ENCODE assay signal across 24 mouse cellular contexts in genomic region chr5:146468311-146468710, GRCm38 (mm10). TPM values are rescaled to one million over a fixed set of nuclear protein-coding genes. Genes with fewer than 3 reads are reported as not detected.
"Had no signal": no experiment of that assay in that cellular context is flagged by ENCODE, and none has a peak within 500 bp of the region (broad histone marks: within the 10 kb centered on the region; RNA-seq: fewer than 3 reads in every experiment).

No protein-coding gene starts in this region.

- H3K36me3 ChIP-seq: limb, embryonic 15.5 days; liver, embryonic 12.5 days had no signal

- H3K27ac ChIP-seq: limb, embryonic 15.5 days; liver, embryonic 12.5 days; midbrain, embryonic 10.5 days; neural tube, embryonic 15.5 days had no signal

- H3K4me3 ChIP-seq: limb, embryonic 15.5 days; liver, embryonic 12.5 days; midbrain, embryonic 10.5 days; myocyte; neural tube, embryonic 15.5 days had no signal

- DNase-seq: kidney, adult 2 months; lung, embryonic 14.5 days; lung, postnatal 10 days; lung, postnatal 4 days; right cerebral cortex, adult 18-20 months; right cerebral cortex, postnatal 25 days; thymus, postnatal 36 days had no signal

- H3K9me3 ChIP-seq: limb, embryonic 15.5 days; liver, embryonic 12.5 days; midbrain, embryonic 10.5 days; neural tube, embryonic 15.5 days had no signal

- H3K4me1 ChIP-seq: limb, embryonic 15.5 days; liver, embryonic 12.5 days; midbrain, embryonic 10.5 days; neural tube, embryonic 15.5 days had no signal

- H3K4me2 ChIP-seq: limb, embryonic 15.5 days; liver, embryonic 12.5 days; lung, embryonic 14.5 days; neural tube, embryonic 15.5 days had no signal

- H3K9ac ChIP-seq: limb, embryonic 15.5 days; liver, embryonic 12.5 days; lung, embryonic 14.5 days; neural tube, embryonic 15.5 days had no signal

- ATAC-seq: liver, embryonic 12.5 days had no signal

- H3K27me3 ChIP-seq: limb, embryonic 15.5 days; liver, embryonic 12.5 days; neural tube, embryonic 15.5 days had no signal

RNA-seq across cellular contexts. Expression of gene Gm6408, which starts 13.5 kb away (rescaled TPM):
- total RNA-seq: layer of hippocampus, adult 18-20 months; layer of hippocampus, postnatal 14 days; left cerebral cortex, adult 18-20 months; left cerebral cortex, postnatal 10 days; megakaryocyte, adult 5-6 weeks had no signal
- polyA plus RNA-seq: kidney, adult 2 months; kidney, embryonic 16.5 days; limb, embryonic 11.5 days; limb, embryonic 15.5 days; liver, embryonic 12.5 days; liver, embryonic 16.5 days; lung, embryonic 14.5 days; midbrain, embryonic 10.5 days; myocyte; neural tube, embryonic 11.5 days; neural tube, embryonic 15.5 days; small intestine, adult 2 months; stomach, embryonic 16.5 days; thymus, postnatal 0 days had no signal

RNA-seq across cellular contexts. Expression of gene Gm6370, which starts 22.9 kb away (rescaled TPM):
- total RNA-seq: layer of hippocampus, adult 18-20 months; layer of hippocampus, postnatal 14 days; left cerebral cortex, adult 18-20 months; left cerebral cortex, postnatal 10 days; megakaryocyte, adult 5-6 weeks had no signal
- polyA plus RNA-seq: kidney, adult 2 months; kidney, embryonic 16.5 days; limb, embryonic 11.5 days; limb, embryonic 15.5 days; liver, embryonic 12.5 days; liver, embryonic 16.5 days; lung, embryonic 14.5 days; midbrain, embryonic 10.5 days; myocyte; neural tube, embryonic 11.5 days; neural tube, embryonic 15.5 days; small intestine, adult 2 months; stomach, embryonic 16.5 days; thymus, postnatal 0 days had no signal

RNA-seq across cellular contexts. Expression of gene 4930449I24Rik, which starts 33.9 kb away (rescaled TPM):
- total RNA-seq: layer of hippocampus, adult 18-20 months; layer of hippocampus, postnatal 14 days; left cerebral cortex, adult 18-20 months; left cerebral cortex, postnatal 10 days; megakaryocyte, adult 5-6 weeks had no signal
- polyA plus RNA-seq: kidney, adult 2 months; kidney, embryonic 16.5 days; limb, embryonic 11.5 days; limb, embryonic 15.5 days; liver, embryonic 12.5 days; liver, embryonic 16.5 days; lung, embryonic 14.5 days; midbrain, embryonic 10.5 days; myocyte; neural tube, embryonic 11.5 days; neural tube, embryonic 15.5 days; small intestine, adult 2 months; stomach, embryonic 16.5 days; thymus, postnatal 0 days had no signal

RNA-seq across cellular contexts. Expression of gene Gm3402, which starts 45.6 kb away (rescaled TPM):
- total RNA-seq: layer of hippocampus, adult 18-20 months; layer of hippocampus, postnatal 14 days; left cerebral cortex, adult 18-20 months; left cerebral cortex, postnatal 10 days; megakaryocyte, adult 5-6 weeks had no signal
- polyA plus RNA-seq: kidney, adult 2 months; kidney, embryonic 16.5 days; limb, embryonic 11.5 days; limb, embryonic 15.5 days; liver, embryonic 12.5 days; liver, embryonic 16.5 days; lung, embryonic 14.5 days; midbrain, embryonic 10.5 days; myocyte; neural tube, embryonic 11.5 days; neural tube, embryonic 15.5 days; small intestine, adult 2 months; stomach, embryonic 16.5 days; thymus, postnatal 0 days had no signal

RNA-seq across cellular contexts. Expression of gene Gm3404, which starts 57.3 kb away (rescaled TPM):
- total RNA-seq: layer of hippocampus, adult 18-20 months; layer of hippocampus, postnatal 14 days; left cerebral cortex, adult 18-20 months; left cerebral cortex, postnatal 10 days; megakaryocyte, adult 5-6 weeks had no signal
- polyA plus RNA-seq: kidney, adult 2 months; kidney, embryonic 16.5 days; limb, embryonic 11.5 days; limb, embryonic 15.5 days; liver, embryonic 12.5 days; liver, embryonic 16.5 days; lung, embryonic 14.5 days; midbrain, embryonic 10.5 days; myocyte; neural tube, embryonic 11.5 days; neural tube, embryonic 15.5 days; small intestine, adult 2 months; stomach, embryonic 16.5 days; thymus, postnatal 0 days had no signal
